Mouse (Mus musculus) limb, embryonic 14.5 days (tissue): ENCODE results near the gene 4930432K21Rik. TPM values are rescaled to one million over a fixed set of nuclear protein-coding genes. Genes with fewer than 3 reads are reported as not detected.

Experiments
- ATAC-seq: fragments of 200-750 bp; cut with Nextera tagmentation; 2 replicates; pipeline ENCODE4 v1.8.0; 2017; ENCODE audit warnings: low read depth, moderate number of reproducible peaks, moderate TSS enrichment; ENCODE audit not compliant: low FRiP score
- DNase-seq: peaks from one replicate; pipeline ENCODE4 v3.0.0-alpha.2; 2015; ENCODE audit warnings: low spot score
- H3K27ac ChIP-seq: fragments of 300-500 bp; sonication (generic); replicated peaks from 2 replicates; pipeline ENCODE4 v1.5.1; 2014; ENCODE audit warnings: low read depth, mild to moderate bottlenecking, low read length, moderate library complexity, mixed read lengths
- H3K27me3 ChIP-seq: fragments of 300-500 bp; sonication (generic); 2 replicates; pipeline ENCODE4 v1.6.1; 2014; ENCODE audit warnings: low read length, mixed read lengths; ENCODE audit not compliant: control insufficient read depth, insufficient read depth
- H3K36me3 ChIP-seq: fragments of 300-500 bp; sonication (generic); 2 replicates; pipeline ENCODE4 v1.6.1; 2014; ENCODE audit warnings: mild to moderate bottlenecking, low read length, moderate library complexity, mixed read lengths; ENCODE audit not compliant: control insufficient read depth, insufficient read depth
- H3K4me1 ChIP-seq: fragments of 300-500 bp; sonication (generic); 2 replicates; pipeline ENCODE4 v1.6.1; 2014; ENCODE audit warnings: antibody characterized with exemption, low read length, mixed read lengths; ENCODE audit not compliant: control insufficient read depth, insufficient read depth
- H3K4me2 ChIP-seq: fragments of 300-500 bp; sonication (generic); replicated peaks from 2 replicates; pipeline ENCODE4 v1.6.1; 2014; ENCODE audit warnings: low read depth, mild to moderate bottlenecking, low read length, moderate library complexity; ENCODE audit not compliant: severe bottlenecking
- H3K4me3 ChIP-seq: fragments of 300-500 bp; sonication (generic); replicated peaks from 2 replicates; pipeline ENCODE4 v1.5.1; 2014; ENCODE audit warnings: low read length
- H3K9ac ChIP-seq: fragments of 300-500 bp; sonication (generic); 2 replicates; pipeline ENCODE4 v1.6.1; 2014; ENCODE audit warnings: mild to moderate bottlenecking, low read depth, low read length, moderate library complexity; ENCODE audit not compliant: severe bottlenecking
- H3K9me3 ChIP-seq: fragments of 300-500 bp; sonication (generic); 2 replicates; pipeline ENCODE4 v1.6.1; 2016; ENCODE audit warnings: low read length; ENCODE audit not compliant: control insufficient read depth
- POLR2A ChIP-seq: fragments of 200-500 bp; IDR thresholded peaks from 2 replicates; pipeline ENCODE4 v1.8.0; 2012; ENCODE audit warnings: inconsistent platforms, mild to moderate bottlenecking, moderate library complexity, borderline replicate concordance; ENCODE audit not compliant: insufficient read depth, insufficient read length; ENCODE audit errors: extremely low read depth
- WGBS: fragments of 180-500 bp; shearing (Covaris S2); extraction: QIAGEN DNeasy Blood & Tissue Kit; methylation state at CpG from one replicate; pipeline ENCODE4 v1.1.7; 2014; 5-methylcytosine and 5-hydroxymethylcytosine counted together
- polyA plus RNA-seq, 2 experiments: library from polyadenylated mRNA; depleted of rRNA in 1 of 2; stranded (reverse) in 1 of 2; unstranded in 1 of 2; fragments of >200 nt; fragmentation: Nextera tagmentation in 1 of 2; extraction: Ambion mirVana in 1 of 2; gene quantifications; 2 replicates each; pipeline versions ENCODE4 v1.2.1 to v1.2.3; 2012 to 2014

The 4930432K21Rik gene
- polyA plus RNA-seq, 2 experiments, result 0.72 to 1.7 TPM

- 4% methylated on average over 21 of the region's 21 CpGs for WGBS
- no peak for ATAC-seq
- no peaks in the 10 kb centered on the region for H3K27me3 ChIP-seq
These were observed 39.4 kb downstream of the 4930432K21Rik start for GRCm38 (mm10) chr8:84187065-84187755.

DNA sequence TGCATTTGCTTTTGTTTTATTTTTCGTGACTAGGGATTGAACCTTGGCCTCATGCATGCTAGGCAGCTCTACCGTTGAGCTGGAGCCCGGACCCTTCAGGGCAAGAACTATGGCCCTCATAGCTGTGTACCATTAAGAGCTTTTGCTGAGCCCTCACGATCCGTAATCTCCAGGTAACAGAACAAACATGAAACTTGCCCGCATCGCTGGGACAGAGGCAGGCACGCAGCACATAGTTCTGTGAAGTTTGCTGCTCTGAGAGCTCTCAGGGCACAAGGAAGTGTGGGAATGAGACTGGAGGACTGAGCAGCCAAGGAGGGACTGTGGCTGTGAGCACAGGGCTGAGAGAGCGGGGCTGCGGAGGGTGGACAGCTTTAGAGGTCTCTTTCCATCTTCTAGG is 40.8 kb downstream of the 4930432K21Rik start:
- 85% methylated on average over 10 of the region's 10 CpGs for WGBS

More at GRCm38 (mm10) chr8:84187065-84187755, 39.4 kb downstream of the 4930432K21Rik start:
- H3K9me3 ChIP-seq, result no peaks in the 10 kb centered on the region
- peak overlapping the region; percentile 73 for H3K4me2 ChIP-seq
- TF ChIP-seq POLR2A, result no peak
- peaks cover 24% of the 10 kb centered on the region for H3K4me1 ChIP-seq
- DNase-seq, result peak; percentile 36
- H3K36me3 ChIP-seq, result no peaks in the 10 kb centered on the region
- no peak overlapping the region for H3K27ac ChIP-seq
- H3K4me3 ChIP-seq, result peak overlapping the region; percentile 35
- peak overlapping the region; percentile 46 for H3K9ac ChIP-seq

DNA sequence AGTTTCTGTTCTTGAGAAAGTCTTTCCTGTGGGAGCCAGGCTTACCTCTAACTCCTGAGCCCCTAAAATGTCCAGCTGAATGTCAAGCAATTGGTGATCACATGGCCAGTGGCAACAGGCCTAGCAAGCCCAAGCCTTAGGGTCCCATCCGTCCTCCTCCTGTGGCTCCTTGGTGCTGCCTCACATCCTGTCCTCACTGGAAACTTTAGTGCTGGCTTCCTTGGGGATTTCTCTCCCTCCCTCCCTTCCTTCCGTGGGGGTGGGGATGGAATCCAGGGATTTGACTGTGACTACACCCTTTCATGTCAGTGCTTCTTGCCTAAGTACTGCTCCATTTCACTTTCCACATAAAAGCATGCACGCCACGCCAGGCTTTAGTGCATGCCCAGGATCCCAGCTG is 41.8 kb downstream of the 4930432K21Rik start:
- H3K36me3 ChIP-seq, result no peaks in the 10 kb centered on the region
- no peak overlapping the region for H3K27ac ChIP-seq
- no peak overlapping the region for H3K4me3 ChIP-seq
- H3K4me2 ChIP-seq, result no peak overlapping the region
- H3K9me3 ChIP-seq, result no peaks in the 10 kb centered on the region
- H3K9ac ChIP-seq, result no peak overlapping the region
- DNase-seq, result no peak
- H3K27me3 ChIP-seq, result no peaks in the 10 kb centered on the region
- TF ChIP-seq POLR2A, result no peak
- no peak for ATAC-seq
- 49% methylated on average over 4 of the region's 4 CpGs for WGBS
- H3K4me1 ChIP-seq, result peaks cover 21% of the 10 kb centered on the region

More for the DNA sequence above, 40.8 kb downstream of the 4930432K21Rik start:
- Histone ChIP-seq H3K4me3 (no peak overlapping the region), H3K27ac (no peak overlapping the region), H3K36me3 (no peaks in the 10 kb centered on the region), H3K27me3 (no peaks in the 10 kb centered on the region), H3K4me1 (peaks cover 26% of the 10 kb centered on the region), H3K9ac (no peak overlapping the region), H3K9me3 (no peaks in the 10 kb centered on the region), H3K4me2 (no peak overlapping the region)
- no peak for TF ChIP-seq POLR2A
- no peak for ATAC-seq
- no peak for DNase-seq

GRCm38 (mm10) chr8:84190191-84190867 is 42.5 kb downstream of the 4930432K21Rik start:
- H3K9ac ChIP-seq, result no peak overlapping the region
- no peak overlapping the region for H3K27ac ChIP-seq
- no peaks in the 10 kb centered on the region for H3K36me3 ChIP-seq
- no peaks in the 10 kb centered on the region for H3K9me3 ChIP-seq
- no peak overlapping the region for H3K4me2 ChIP-seq
- no peak for TF ChIP-seq POLR2A
- ATAC-seq, result no peak
- H3K27me3 ChIP-seq, result no peaks in the 10 kb centered on the region
- H3K4me3 ChIP-seq, result no peak overlapping the region
- WGBS, result 89% methylated on average over 7 of the region's 7 CpGs
- H3K4me1 ChIP-seq, result peaks cover 19% of the 10 kb centered on the region
- DNase-seq, result no peak

DNA sequence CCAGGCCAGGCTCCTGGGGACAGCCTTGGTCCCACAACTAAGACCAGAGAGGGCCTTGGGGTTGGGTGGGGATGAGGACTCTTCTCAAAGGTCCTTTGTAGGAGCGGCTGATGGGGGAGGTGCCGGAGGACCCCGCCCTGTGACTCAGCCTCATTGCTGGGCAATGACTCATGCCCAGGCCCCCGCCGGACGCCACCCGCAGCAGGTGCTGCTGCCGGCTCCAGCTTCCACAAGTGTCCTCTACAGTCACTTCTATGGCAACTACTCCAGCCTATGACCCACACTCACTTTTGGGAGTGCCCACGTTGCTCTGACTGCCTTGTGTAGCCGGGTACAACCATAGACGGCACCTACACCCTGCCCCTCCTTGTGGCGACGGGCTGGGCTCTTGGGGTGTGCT is 44.2 kb downstream of the 4930432K21Rik start:
- Histone ChIP-seq H3K9me3 (no peaks in the 10 kb centered on the region), H3K9ac (0 out of 2 replicates have a peak overlapping the region, but pooled peaks have one; percentile 36), H3K27ac (peak overlapping the region; percentile 87), H3K27me3 (no peaks in the 10 kb centered on the region), H3K4me1 (peaks cover 19% of the 10 kb centered on the region), H3K4me3 (peak overlapping the region; percentile 19), H3K36me3 (no peaks in the 10 kb centered on the region), H3K4me2 (peak overlapping the region; percentile 49)
- WGBS, result 25% methylated on average over 13 of the region's 13 CpGs
- ATAC-seq (peak; percentile 55), DNase-seq (peak; percentile 71)
- no peak for TF ChIP-seq POLR2A
